Mouse (Mus musculus) CD4-positive helper T cell, adult 2 months (primary cell): ENCODE data around the gene Papss1.

Experiments used
- DNase-seq: peaks from one replicate; pipeline ENCODE4 v3.0.0-alpha.2; 2012; ENCODE audit warnings: low read depth, missing footprints, low spot score

Papss1 gene

DNA sequence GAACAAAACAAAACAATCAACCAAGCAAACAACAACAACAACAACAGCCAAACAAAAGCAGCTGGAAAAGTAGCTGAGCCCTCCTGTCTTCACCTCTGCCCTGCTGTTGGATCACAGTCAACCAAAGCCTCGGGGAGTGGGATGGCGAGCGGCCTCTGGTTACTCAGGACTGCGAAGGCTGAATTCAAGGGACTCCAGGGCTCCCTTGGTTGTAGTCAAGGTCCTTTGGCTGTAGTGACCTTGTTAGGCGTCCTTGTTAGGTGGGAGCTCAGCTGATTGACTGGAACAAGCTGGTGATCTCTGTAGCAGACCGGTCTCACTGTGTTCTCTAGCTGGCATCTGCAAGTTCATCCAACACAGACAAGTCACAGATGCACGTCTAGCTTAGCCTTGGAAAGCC is 16.5 kb downstream of the Papss1 start:
- DNase-seq: no peak

DNA sequence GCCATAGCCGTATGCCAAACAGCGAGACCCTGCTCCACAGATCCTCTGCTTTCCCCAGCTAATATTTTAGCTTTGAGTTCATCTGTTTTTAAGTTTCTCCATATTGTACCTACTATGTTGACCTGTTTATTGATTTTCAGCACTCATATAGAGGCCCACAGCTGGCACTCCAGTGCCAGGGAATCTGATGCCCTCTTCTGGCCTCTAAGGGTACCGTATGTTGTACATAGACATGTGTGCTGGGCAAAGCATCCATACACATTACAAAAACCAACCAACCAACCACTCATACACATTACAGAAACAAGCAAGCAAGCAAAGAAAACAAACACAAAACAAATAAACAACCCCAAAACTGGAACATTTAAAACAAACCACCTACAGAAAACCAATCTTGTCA is 22.2 kb downstream of the Papss1 start:
- no peak for DNase-seq

DNA sequence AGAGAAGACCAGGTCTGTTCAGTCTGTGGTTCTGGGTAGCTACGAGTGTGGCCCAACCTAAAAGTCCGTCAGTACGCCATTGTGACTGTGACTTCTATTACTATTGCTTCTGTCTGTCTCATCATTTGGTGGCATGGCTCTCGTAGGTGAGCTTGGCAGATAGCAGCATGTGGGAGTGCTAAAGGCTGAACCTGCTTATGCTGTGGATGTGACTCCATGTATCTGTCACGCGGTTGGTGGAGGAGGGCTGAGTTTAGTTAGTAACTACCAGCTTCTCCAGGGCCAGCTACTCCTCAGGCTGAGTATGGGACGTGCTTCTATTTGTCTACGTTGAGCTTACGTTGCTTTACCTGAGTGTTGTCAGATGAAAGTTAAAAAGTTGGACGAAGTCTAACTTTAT is 23.4 kb downstream of the Papss1 start:
- no peak for DNase-seq

DNA sequence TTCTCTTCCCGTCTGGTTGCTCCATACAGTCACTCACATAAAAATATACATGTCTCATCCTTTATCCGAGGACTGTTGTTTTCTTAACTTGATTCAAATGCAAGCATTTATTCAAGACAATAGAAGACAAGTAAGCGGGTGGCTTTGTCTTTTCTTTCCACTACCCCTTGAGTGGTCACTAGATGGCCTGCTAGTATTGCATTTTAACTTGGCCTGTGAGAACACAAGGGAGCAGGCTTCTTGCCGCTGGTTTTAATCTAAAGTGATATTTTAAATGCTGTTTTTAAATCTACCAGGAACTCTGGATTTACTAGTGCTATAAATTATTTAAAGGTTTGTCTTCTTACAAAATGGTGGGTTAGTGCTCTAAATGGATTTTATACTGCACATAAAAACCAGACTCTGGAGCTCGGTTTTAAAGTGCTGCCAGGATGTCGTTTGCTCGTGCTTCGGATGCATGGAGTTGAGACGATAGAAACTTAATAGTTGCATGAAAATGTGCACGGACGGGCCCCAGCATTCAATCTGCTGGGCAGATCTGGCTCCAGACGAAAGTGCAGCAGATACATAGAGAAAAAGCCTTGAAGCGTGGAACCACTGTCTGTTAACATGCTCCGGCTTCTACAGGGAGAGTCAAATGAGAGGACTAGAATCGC is 28.7 kb downstream of the Papss1 start:
- no peak for DNase-seq

DNA sequence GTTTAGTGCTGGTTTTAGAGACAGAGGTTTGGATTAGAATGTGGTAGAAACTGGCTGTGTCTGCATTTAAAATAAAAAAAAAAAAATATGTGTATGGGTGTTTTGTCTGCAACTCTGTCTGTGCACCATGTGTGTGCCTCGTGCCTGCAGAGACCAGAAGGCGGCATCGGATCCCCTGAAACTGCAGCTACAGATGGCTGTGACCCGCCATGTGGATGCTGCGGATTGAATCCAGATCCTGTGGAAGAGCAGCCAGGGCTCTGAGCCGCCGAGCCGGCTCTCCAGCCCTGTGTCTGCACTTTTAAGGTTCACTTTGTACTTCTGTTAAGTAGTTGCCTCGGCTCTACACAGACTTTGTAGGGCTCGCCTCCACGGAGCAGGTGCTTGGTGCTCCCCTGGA is 29.8 kb downstream of the Papss1 start:
- no peak for DNase-seq

DNA sequence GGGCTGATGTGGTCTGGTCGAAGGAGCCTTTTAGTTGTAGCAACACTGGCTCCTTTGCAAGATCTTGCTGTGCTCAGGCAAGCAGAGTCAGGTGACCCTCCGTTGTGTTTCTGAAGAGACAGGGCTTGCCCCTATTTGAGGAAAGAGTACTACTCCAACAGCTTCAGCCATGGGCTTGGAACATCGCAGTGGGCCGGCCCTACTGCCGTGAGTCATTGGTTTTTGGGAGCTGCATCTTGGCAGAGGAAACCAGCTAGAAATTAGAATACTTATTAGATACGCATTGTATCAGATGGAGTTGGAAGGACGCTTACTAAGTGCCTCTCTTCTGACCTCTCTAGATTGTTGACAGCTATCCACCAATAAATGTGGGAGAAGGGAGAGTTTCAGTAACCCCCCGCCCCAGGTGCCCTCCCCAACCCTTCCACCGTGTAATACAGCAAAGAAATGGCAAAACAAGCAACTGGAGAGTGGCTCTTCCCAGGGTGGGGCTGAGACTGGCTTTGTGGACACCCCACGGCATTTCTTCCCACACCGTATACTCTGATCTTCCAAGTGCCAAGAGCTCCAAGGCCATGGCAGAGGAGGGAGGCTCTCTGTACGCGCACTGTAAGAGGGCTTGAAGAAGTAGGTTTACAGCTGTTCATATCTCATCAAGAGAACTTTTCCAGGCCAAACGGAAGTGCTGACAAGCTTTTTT is 31.1 kb downstream of the Papss1 start:
- DNase-seq: no peak

DNA sequence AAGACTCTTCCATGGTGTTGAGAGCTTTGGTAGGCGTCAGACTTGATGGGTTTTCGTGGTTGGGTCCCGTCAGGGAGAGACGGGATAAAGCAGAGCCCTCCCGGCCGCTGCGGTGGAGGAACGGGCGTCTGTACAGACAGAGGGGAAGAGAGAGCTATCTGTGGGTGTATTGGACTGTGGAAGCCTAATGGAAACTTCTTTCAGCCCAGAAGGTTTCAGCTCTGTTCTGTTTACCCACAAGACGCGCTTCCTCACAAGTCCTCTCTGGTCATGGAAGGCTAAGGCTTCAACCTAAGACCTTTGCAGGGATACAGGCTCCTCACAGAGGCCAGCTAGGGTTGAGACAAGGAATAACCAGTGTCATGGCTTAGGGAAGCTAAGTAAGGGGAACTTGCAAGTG is 36.2 kb downstream of the Papss1 start:
- DNase-seq: no peak

DNA sequence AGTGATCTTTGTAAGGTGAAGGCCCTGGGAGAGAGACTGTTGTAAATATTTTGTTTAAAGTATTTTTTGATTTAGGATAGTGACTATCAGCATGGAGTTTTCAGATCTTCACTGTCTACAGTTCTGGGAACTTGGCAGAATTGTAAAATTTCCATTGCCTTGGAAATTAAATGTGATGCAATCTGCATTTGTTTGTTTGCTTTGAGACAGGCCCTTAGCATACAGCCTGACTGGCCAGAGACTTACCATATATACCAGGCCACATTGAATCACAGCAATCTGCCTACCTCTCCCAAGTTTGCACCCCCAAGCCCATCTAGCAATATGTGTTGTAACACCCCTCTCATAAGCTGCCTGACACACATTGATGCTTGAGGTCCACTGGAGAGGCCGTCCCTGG is 36.8 kb downstream of the Papss1 start:
- DNase-seq: no peak

DNA sequence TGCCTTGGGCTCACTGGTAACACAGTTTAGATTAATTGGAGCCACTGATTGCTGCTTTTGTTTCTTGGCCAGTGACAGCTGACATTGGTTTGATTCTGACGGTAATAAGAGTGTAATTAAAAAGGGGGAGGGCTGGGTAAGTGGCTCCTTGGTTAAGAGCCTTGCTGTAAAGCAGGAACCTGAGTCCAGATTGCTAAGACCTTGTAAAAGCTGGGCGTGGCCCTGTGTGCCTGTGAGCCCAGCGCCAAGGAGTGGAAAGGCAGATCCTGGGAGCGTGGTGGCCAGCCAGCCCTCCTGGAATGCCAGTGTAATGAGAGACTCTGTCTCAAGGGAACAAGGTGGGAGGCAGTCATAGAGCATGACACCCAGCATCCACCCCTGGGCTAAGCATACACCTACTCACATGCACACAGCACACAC is 38.4 kb downstream of the Papss1 start:
- DNase-seq: no peak

DNA sequence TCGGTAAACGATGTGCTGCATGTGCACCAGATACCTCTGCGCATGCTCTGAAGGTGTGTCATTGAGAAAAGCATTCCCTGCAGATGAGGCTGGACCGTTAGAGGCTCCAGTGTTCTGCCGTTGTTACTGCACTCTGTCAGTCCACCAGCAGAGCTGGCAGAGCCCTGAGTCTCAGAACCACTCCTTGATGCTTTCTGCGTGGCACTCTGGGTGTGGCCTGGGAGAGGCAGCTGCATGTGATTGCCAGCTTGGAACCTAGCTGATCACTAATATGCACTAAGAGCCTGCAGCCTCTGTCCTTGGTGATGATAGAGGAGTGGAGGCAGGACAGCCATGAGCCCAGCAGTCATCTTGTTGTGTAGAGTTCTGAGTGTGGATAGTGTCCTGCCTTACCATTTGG is 43.5 kb downstream of the Papss1 start:
- no peak for DNase-seq

DNA sequence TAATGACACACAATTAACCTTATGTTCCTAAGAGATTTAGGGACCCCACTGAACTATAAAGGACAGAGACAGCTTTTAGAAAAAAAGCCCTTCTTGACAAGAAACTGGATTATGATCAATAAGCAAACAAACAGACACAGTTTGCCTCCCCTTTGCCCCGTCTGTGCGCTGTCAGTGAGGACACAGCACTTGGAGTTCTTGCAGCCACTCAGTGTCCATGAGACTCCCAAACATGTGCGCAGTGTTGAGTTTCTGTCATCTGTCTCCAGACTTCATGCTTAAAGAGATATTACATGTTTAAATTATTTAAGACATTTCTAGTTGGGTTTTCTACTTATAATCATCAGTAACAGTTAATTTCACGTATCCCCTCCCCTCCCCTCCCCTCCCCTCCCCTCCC is 45.1 kb downstream of the Papss1 start:
- DNase-seq: no peak

DNA sequence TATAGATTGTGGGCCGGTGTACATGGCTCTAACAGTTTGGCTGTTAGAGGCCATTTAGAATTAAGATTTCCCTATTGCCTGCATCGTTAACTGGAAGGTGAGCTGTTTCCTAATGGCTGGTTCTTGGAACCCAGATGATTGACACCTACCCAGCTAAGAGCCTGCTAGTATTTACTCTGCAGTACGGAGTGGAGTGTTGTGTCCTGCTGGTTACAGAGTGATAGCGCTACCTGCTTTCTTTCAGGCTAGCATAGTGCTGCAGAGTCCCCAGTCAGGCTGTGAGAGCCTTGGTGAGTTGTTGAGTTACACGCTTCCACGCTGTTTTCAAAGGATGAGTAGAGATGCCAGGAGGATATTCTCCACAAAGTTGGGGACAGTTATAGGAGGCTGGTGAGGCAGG is 46.0 kb downstream of the Papss1 start:
- no peak for DNase-seq

DNA sequence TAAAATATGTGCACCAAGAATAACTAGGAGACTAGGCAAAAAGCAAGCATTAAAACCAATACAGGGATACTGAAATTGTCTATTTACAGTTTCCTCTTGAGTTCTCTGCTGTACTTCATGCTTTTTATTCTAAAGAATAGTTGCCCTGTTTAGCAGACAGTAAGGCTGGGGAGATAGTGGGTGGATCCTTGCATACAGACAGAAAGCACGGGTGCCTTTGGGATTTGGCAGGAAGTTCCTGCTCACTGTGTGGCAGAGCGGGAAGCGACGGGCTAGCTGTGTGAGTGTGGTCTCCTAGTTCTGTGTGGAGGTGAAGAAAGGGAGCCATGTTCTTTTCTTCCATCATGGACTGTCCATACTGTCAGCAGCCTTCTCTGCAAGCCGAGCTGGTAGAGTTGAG is 48.3 kb downstream of the Papss1 start:
- DNase-seq: no peak

DNA sequence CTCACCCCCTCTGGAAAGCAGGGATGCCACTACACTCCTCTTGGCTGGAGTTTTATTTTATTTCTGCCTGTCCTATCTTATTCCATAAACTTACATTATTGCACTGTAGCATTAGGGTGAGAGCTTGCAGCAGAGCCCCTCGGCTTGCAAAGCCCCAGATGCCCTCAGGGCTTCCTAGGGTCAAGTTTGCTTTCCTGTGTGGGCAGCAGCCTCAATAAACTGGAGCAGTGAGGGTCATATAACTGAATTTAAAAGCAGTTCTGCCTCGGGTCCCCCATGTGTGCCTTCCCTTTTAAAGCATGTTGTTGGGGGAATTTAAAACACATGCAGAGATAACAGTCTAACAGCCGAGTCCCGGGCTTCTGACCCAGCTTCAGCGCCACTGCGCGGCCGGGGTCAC is 49.5 kb downstream of the Papss1 start:
- no peak for DNase-seq

DNA sequence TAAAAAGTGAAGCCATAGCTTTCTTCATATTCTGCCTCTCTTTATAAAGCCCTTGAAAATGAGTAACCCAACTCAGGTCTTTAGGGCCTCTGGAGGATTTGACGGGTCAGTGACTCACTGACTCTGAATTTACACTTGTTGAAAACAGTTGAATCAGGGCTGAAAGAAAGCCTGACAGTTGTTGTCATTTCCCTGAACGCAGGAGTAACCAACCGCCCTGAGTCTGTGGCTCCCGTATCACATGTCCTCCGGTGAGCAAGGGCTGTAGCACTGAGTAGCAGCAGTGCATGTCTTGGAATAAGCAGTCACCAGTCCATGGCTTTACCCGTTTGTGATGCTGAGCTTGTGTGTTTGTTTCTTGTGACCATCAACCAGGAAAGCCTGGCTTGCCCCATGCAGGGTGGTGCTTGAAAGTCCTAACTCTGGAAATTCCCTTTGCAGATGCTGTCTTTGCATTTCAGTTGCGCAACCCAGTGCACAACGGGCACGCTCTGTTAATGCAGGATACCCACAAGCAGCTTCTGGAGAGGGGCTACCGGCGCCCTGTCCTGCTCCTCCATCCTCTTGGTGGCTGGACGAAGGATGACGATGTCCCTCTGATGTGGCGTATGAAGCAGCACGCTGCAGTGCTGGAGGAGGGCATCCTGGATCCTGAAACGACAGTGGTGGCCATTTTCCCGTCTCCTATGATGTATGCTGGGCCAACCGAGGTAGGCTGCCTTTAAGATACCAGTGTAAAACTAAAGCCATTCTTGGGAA is 54.2 kb downstream of the Papss1 start:
- no peak for DNase-seq

DNA sequence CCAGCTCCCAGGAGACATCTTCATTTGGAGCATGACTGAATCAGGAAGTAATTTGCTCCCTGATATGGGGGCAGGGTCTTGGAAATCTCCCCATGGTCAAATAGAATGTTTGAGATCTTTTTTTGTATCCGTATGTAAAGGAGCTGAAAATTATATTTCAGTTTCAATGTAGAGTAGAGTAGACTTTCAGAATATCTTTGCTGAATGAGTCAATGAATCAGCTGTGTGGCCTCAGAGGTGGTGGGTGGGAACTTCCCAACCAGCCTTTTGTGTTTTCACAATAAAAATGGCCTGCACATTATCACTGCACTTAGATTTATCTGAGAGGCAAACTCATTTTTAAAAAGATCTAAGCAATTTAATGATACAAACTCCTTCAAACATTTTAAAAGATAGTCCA is 58.6 kb downstream of the Papss1 start:
- DNase-seq: no peak

DNA sequence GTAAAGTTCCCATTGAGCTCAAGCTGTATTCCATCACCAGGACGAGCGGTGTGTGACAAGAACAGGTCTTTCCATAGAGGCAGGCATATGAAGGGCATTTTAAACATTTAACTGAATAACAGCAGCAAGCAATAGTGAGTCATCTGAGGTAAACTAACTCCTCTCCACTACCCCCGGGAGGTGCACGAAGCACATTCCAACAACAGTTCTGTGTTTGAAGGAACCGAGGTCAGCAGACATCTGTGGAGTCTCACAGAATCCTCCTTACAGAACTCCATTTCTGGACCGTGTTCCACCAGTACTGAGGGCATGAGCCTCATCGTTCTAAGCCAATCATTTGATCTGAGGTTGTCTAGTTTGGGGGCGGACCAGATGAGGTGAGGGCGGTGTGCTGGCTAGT is 59.5 kb downstream of the Papss1 start:
- DNase-seq: no peak

DNA sequence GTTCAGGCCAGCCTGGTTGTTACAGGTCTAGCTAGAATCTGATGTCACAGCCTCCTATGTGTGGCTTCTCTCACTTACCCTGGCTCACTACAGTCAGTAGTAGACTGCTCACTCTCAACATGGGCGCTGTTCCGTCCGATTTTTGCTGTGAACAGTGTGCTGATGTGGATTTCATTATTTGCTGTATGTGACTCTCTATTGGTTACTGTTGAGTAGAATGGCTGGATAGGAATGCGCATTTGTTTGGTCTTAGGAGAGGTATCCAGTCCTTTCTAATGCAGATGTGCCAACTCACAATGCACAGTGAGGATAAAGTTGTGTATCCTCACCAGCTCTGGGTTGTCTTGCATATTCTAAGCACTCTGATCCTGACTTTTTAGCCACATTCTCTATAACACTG is 62.9 kb downstream of the Papss1 start:
- DNase-seq: no peak

DNA sequence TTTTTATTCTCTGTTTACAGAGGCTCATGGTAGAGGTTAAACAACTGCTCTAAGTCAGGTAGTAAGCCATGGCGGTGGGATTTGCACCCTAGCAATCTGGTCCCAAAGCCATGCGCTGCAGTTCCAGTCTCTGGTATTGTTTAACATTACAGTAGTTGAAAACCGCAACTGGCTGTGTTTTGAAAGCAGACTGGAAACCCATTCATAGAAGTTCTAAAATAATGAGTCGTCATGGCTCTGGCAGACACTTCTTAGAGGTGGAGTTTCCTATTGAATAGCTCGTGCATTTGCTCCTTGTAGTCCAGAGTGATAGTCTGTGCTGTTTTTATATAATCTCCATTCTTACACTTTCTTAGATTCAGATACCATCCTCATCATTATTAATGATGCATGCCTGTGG is 63.7 kb downstream of the Papss1 start:
- DNase-seq: no peak

DNA sequence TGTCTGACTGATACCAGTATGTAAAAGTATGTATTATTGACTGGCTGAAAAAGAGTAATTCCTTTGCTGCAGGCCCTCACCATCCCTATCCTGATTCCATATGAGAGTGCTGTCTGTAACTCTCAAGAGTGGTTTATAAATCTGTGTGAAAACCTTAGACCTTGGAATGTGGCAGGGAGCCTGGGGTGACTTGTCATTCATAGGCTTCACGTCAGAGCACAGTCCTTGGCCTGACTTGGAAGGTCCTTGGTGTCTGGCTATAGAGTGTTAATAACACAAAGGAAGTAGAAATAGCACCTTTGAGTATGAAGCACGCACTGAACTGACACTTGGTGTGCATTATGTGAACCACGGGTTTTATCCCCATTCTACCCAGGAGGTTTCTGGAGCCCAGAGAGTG is 64.4 kb downstream of the Papss1 start:
- DNase-seq: no peak

DNA sequence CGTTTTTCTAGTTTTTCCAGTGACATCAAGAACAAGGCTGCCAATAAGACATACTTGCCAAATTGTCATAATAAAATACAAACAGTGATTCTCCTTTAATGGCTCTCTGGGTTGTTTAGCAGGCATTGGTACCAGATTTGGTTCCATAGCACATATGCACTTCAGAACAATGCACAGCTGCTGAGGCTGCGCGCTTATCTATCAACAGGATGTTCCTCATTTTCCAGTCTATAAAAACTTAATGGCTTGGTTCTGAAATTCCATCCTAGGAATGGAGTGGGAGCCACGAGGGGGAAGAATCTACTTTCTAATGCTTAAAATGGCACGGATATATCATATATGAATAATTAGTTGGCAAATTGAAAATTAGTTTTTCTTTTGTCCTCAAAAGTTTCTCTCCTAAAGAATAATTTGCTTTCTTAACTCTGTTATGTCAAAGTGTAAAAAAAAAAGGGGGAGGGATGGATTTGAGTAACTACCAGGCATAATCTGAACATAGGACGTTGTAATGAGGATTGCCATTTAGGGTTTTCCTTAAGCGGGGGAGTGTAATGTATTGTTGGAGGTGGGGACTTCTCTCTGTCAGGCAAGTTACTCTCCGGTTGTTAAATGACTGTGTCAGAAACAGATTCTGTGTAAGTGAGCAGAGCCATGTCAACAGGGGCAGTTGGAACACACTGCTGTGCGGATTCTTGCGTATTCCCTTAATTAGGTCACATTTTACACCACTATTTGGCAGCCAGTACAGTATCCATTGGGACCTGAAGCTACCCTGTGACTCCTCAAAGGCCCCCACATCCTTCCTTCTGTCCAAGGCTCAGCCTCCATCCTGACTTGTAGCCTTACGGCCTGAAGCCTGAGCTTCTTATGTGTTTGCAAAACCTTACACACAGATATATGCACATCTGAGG is 66.1 kb downstream of the Papss1 start:
- no peak for DNase-seq

DNA sequence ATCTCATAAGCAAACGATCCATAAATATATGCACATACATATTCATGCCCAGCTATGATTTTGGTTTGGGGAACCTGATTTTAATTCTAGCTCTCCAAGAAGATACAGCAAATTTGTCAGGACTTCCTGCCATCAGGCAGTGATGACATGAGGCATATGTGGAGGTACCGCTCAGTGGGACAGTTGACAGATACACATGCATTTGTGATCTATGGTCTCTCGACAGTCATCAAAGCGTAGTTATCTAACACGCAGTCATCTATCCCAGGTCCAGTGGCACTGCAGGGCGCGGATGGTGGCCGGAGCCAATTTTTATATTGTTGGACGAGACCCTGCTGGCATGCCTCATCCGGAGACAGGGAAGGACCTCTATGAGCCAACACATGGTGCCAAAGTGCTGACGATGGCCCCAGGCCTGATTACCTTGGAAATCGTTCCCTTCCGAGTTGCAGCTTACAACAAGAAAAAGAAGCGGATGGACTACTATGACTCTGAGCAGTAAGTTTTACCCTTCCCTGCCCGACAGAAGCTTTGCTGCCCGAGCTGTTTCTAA is 66.8 kb downstream of the Papss1 start:
- no peak for DNase-seq
